Mouse (Mus musculus) telencephalon, adult 2 months (tissue): ENCODE measurements around the gene Inafm2.

Experiments used
- DNase-seq: peaks from one replicate; pipeline ENCODE4 v3.0.0-alpha.2; 2011; ENCODE audit warnings: low read depth, low spot score

The Inafm2 gene

GRCm38 (mm10) chr2:118725511-118725910 is 20.0 kb upstream of the Inafm2 start:
- no peak for DNase-seq

GRCm38 (mm10) chr2:118726873-118727272 is 18.7 kb upstream of the Inafm2 start:
- DNase-seq, result no peak

GRCm38 (mm10) chr2:118727911-118728310 is 17.6 kb upstream of the Inafm2 start:
- DNase-seq, result no peak

GRCm38 (mm10) chr2:118728337-118728736 is 17.2 kb upstream of the Inafm2 start, which contains the start of gene Plcb2:
TSS of gene Plcb2 (minus strand) at chr2:118728438.
- DNase-seq, result no peak

GRCm38 (mm10) chr2:118729194-118729593 is 16.4 kb upstream of the Inafm2 start:
- no peak for DNase-seq

GRCm38 (mm10) chr2:118729816-118730621 is 15.5 kb upstream of the Inafm2 start:
- no peak for DNase-seq

- DNase-seq, result no peak
Measured at GRCm38 (mm10) chr2:118730622-118730915, 15.0 kb upstream of the Inafm2 start.

GRCm38 (mm10) chr2:118731981-118732380 is 13.6 kb upstream of the Inafm2 start:
- no peak for DNase-seq

- DNase-seq, result no peak
Measured at GRCm38 (mm10) chr2:118733341-118733740, 12.2 kb upstream of the Inafm2 start.

GRCm38 (mm10) chr2:118740341-118740740 is 5.2 kb upstream of the Inafm2 start:
- no peak for DNase-seq

GRCm38 (mm10) chr2:118741183-118741582 is 4.4 kb upstream of the Inafm2 start:
- DNase-seq, result no peak

GRCm38 (mm10) chr2:118743261-118743943 is 2.2 kb upstream of the Inafm2 start:
- no peak for DNase-seq

GRCm38 (mm10) chr2:118744621-118745020 is 937 bp upstream of the Inafm2 start:
- no peak for DNase-seq

GRCm38 (mm10) chr2:118745915-118746901 is 650 bp downstream of the Inafm2 start:
- no peak for DNase-seq

- DNase-seq, result no peak
Measured at GRCm38 (mm10) chr2:118747301-118747960, 1.9 kb downstream of the Inafm2 start.

- no peak for DNase-seq
Measured at GRCm38 (mm10) chr2:118749341-118749884, 3.9 kb downstream of the Inafm2 start.

- no peak for DNase-seq
Measured at GRCm38 (mm10) chr2:118750476-118750875, 4.9 kb downstream of the Inafm2 start.

GRCm38 (mm10) chr2:118751896-118752791 is 6.6 kb downstream of the Inafm2 start:
- DNase-seq, result no peak

GRCm38 (mm10) chr2:118752792-118753108 is 7.2 kb downstream of the Inafm2 start:
- no peak for DNase-seq

GRCm38 (mm10) chr2:118754143-118754542 is 8.6 kb downstream of the Inafm2 start:
- no peak for DNase-seq
